Mouse (Mus musculus): Measurements from ENCODE around the gene Ambn. TPM values are rescaled to one million over a fixed set of nuclear protein-coding genes. Genes with fewer than 3 reads are reported as not detected.
"Not testable (repeated sequence)": the region's sequence is repeated elsewhere in the genome, so short reads cannot be mapped to it uniquely, and the experiment has no call there.

Gene Ambn
- not detected for total RNA-seq (2021)
- long read RNA-seq, experiment 1 = 0 reads
- long read RNA-seq, experiment 2 = 0 reads

DNA sequence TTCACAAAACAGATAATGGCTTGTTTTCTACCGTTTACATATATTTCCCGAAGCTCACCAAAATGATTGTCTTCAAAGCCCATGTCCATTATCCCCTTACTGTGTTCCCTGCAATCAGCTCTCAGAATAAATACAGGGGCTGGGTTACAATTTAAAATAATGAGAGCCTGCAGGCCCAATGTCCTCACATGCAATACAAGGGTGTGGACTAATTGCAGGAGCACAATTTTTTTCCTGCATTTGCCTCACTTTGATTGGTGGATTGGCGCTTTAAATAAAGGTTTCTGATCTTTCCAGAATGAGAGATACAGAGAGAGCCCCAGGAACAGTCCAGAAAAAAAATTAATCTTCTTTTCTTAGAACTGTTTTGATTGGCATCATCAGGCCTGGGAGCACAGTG lies at the start of gene Ambn:
TSS of gene Ambn (plus strand) at position 301 of the 400 bp plus-strand sequence.
- DNase-seq (ENCODE audit: low spot score) = no peak

DNA sequence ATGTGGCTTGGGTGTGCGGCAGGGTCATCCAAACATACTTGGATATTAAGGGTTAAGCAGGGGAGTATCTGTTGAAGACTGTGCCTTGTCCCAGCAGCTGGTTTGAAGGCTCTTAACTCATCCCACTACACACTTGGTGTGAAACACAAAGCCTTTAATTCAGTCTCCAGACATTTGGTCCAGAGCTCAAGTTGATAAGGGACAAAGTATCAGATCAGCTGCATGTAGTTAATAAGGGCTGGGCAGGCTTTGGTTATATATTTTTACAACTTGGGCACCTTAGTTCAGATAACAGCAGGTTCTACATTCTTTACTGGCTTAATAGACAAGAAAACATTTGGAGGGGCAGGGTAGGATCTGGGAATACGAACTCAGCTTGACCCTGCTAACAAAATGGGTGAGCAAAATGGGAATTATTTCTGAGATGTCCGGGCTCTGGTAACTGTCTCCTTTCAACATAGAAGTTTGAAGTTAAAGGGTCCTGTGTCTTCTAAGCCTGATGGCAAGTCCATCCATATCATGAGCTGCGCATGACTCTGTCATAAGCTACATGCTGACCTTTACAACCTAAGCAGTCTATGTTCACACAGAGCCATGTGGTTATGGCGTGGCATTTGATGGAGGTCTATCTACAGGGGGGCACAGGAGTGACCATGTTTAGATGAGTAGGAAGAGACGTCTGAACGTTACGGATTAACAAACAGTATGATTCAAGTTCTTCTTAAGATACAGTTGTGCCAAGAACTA lies 35.3 kb upstream of the Ambn start:
- no peak for DNase-seq (ENCODE audit: low spot score)

DNA sequence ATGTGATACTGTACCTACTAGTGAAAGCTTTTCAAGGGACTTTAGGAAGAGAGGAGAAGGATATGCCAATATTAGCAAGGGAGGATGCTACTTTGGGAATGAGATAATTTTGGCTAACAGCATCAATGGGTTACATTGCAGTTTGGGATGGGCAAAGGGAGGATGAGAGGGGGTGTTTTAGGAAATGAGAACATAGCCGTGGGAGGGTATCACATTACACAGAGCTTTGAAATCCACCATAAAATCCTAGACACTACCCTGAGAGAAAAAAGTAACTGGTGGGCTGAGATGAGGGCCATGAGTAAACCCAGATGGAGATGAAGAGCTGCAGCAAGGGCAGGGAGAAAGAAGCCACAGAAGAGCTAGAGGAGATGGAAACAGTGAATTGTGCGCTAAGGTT lies 30.9 kb upstream of the Ambn start:
- DNase-seq (ENCODE audit: low spot score) = not testable (repeated sequence)

DNA sequence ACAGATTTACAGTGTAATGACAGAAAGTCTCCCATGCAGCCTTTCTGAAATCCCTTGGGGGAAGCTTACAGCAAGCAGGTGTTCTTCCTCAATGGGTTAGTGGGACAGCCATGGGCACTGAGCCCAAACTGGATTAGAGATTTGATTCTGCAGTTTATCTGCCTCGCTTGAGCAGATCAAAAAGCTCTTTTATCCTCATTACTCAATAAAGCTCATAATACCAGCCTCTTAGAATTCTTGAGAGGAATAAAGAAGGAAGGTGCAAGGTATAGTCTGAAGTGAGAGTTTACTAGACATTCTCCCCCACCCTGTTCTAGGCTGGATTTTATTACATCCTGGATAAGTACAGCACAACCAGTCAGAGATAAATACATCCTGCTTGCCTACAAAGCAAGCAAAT lies 29.0 kb upstream of the Ambn start:
- DNase-seq (ENCODE audit: low spot score) = no peak

DNA sequence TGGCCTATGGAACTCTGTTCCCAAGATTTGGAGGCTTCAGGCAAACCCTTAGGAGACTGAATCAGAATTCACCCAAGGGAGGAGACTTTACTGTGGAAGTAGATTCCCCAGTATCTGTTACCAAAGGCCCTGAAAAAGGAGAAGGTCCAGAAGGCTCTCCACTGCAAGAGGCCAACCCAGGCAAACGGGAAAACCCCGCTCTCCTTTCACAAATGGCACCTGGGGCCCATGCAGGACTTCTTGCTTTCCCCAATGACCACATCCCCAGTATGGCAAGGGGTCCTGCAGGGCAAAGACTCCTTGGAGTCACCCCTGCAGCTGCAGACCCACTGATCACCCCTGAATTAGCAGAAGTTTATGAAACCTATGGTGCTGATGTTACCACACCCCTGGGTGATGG lies 11.7 kb downstream of the Ambn start:
- DNase-seq (ENCODE audit: low spot score) = no peak

DNA sequence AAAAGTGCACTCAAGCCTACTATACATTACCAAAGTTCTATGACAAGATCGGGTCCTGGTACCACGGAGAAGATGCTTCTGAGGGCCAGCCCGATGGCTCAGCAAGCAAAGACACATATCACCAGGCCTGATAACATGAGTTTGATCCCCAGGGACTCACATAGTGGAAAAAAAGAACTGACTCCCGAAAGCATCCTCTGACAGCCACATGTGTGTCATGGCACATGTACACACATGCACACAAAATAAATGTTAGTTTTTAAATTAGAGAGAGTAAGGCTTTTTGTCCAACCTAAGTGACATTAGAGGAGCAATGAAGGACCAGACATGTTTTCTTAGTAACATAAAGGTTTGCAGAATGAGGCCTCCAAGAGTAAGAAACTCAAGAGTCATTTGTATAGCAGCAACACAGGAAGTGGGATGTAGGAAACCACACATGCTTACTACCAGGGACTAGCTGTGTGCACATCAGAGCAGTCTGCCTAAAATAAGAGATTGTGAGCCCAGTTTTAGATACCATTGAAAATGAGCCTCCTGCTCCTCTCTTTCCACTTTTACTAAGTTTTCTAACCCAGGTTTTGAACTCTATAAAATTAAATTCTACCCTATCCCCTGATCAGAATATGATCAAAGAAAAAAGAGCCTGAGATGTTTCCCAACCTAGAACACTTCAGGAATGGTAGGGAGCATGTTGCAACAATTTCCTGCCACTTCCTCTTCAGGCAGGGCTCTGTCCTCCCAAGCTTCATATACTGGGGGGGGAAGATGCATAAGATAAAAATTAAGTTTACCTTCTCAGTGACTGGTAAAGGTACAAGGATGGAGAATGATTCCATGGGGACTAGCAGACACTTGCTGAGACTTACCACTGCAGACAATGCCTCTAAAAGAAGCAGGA lies 13.3 kb downstream of the Ambn start:
- no peak for DNase-seq (ENCODE audit: low spot score)

DNA sequence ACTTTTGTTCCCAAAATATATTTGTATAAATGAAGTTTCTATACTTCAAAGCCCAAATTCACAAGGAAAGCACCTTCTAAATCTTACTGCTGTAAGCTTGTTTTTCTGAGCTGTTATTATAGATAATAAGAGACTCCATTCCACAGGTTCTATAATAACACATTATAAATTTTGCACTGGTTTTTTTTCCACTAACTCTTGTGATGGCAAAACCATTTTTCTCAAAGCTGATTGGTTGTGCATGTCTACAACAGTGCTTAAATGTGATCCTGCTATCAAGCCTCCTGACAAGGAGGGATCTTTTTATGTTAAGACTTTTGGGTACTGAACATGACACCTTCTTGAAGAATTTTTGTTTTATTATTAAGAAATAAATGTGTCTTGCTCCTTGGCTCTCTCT lies 31.9 kb downstream of the Ambn start, which contains the start of gene Enam:
TSS of gene Enam (plus strand) at position 301 of the 400 bp plus-strand sequence.
- no peak for DNase-seq (ENCODE audit: low spot score)

DNA sequence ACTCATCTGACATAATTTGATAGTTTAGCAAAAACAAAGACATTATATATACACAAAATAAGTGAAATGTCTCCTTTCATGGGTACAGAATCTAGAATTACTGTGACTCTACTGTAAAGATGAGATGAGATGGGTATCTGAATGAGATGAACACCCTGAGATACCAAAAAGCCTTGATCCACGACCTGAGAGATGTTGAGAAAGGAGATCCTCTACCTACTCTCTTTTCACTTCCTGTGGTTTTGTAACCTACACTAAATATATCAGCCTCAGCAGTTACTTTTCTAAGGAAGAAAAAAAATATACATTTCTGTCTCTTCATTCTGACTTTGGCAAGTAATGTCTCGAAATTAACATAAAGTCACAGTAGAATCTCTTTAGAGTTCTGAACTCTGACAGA lies 33.2 kb downstream of the Ambn start:
- no peak for DNase-seq (ENCODE audit: low spot score)

DNA sequence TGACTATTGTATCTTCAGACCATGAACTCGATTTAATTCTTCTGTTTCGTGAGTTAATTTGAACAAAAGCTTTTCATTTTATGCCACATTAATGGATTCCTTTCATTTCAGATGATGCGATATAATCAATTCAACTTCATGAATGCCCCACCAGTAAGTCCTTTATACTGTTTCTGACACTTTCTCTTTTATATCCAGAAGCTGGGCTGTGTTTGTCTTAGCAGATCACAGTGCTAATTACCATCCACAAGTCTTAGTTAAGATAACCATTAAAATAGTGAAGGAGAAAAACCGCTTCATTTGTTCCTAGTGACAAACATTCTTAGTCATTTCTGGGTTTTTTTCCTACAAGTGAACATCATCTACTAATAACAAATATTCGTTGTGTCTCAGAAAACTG lies 35.3 kb downstream of the Ambn start:
- no peak for DNase-seq (ENCODE audit: low spot score)

DNA sequence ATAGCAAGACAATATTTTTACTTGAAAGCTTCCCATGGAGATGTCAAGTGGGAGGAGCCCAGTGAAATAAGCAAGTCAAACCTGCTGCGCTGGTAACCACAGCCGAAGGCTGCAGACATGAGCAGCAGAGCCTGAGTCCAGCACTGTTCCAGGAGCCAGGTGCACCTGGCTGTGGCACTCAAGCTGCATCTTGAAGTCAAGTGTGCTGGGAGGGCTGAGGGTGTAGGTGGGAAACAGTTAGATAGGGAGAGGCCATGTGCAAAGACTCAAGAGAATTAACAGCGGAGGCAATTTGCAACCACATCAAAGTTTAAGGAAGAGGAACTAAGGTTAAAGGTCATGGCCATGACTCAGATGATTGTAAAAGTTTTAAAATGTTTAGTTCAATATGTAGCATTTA lies 44.0 kb downstream of the Ambn start:
- no peak for DNase-seq (ENCODE audit: low spot score)

DNA sequence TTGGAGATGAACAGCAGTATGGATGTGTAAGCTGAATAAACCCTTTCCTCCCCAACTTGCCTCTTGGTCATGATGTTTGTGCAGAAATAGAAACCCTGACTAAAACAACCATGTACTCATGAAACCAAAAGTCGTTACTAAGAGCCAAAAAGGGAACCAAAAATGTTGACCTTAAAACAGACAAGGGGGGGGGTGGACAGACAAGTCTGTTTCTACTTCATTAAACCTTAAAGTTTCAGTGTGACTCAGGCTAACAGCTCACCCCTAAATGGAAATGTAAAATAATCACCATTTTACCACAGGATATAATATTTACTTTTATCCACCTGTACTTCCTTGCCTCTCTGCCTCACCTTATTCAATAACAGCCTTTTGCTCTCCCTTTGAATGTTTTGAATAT lies 52.8 kb downstream of the Ambn start:
- no peak for DNase-seq (ENCODE audit: low spot score)

DNA sequence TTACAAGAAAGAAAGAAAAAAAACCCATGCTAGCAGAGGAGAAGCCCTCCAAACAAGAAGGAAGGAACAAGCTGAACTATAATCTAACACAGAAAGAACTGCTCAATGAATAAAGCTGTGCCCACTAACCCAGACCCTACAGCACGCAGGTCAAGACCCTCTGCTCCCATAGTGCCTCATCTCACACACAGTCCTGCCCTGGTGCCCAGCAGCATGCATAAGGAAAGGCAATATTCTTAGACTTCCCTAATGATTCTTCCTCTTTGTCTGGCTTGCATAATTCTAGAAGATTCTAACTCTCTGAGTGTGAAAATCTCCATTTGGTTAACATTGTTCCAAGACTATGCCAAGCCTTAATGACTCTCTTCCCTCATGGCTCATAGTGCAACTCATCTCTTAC lies 53.2 kb downstream of the Ambn start:
- no peak for DNase-seq (ENCODE audit: low spot score)

Other genes starting within 250 kb of the Ambn start
- gene Gm7714, start 187.1 kb upstream of the Ambn start, total RNA-seq (2021) = not detected
- not detected for gene Prol1, start 138.7 kb upstream of the Ambn start, total RNA-seq (2021)
- not detected for gene Amtn, start 79.9 kb upstream of the Ambn start, total RNA-seq (2021)
- not detected for gene Enam, start 32.0 kb downstream of the Ambn start, total RNA-seq (2021)
- gene Jchain, start 71.9 kb downstream of the Ambn start, total RNA-seq (2021) = under 1 TPM; 0.59 to 0.64 TPM
- gene Utp3, start 98.5 kb downstream of the Ambn start, total RNA-seq (2021) = 10 to 100 TPM; 25.5 to 26.2 TPM
- 1 to 10 TPM; 6.3 to 7.4 TPM for gene Rufy3, start 109.0 kb downstream of the Ambn start, total RNA-seq (2021)
- 100 to 1,000 TPM; 142 to 143 TPM for gene Grsf1, start 220.2 kb downstream of the Ambn start, total RNA-seq (2021)